Mouse (Mus musculus) liver, postnatal 0 days (tissue): ENCODE measurements around the gene Twsg1. TPM values are rescaled to one million over a fixed set of nuclear protein-coding genes. Genes with fewer than 3 reads are reported as not detected.

ENCODE experiments used
- ATAC-seq: fragments of 200-750 bp; cut with Nextera tagmentation; 2 replicates; pipeline ENCODE4 v1.8.0; 2017; ENCODE audit warnings: mild to moderate bottlenecking, moderate library complexity
- DNase-seq: peaks from one replicate; pipeline ENCODE4 v3.0.0-alpha.2; 2016
- H3K27ac ChIP-seq: fragments of 300-500 bp; sonication (generic); 2 replicates; pipeline ENCODE4 v1.5.1; 2014; ENCODE audit warnings: antibody characterized with exemption, moderate library complexity, mild to moderate bottlenecking, low read depth
- H3K27me3 ChIP-seq: fragments of 300-500 bp; sonication (generic); 2 replicates; pipeline ENCODE4 v1.6.1; 2014; ENCODE audit warnings: low read length, control low read depth, mixed read lengths; ENCODE audit not compliant: insufficient read depth
- H3K36me3 ChIP-seq: fragments of 300-500 bp; sonication (generic); replicated peaks from 2 replicates; pipeline ENCODE4 v1.6.1; 2014; ENCODE audit warnings: mild to moderate bottlenecking, control low read depth, low read length, moderate library complexity, mixed read lengths; ENCODE audit not compliant: insufficient read depth
- H3K4me1 ChIP-seq: fragments of 300-500 bp; sonication (generic); 2 replicates; pipeline ENCODE4 v1.6.1; 2014; ENCODE audit warnings: antibody characterized with exemption, mild to moderate bottlenecking, control low read depth; ENCODE audit not compliant: insufficient read depth
- H3K4me2 ChIP-seq: fragments of 300-500 bp; sonication (generic); 2 replicates; pipeline ENCODE4 v1.6.1; 2014; ENCODE audit warnings: low read depth, mild to moderate bottlenecking, low read length, moderate library complexity, mixed read lengths
- H3K4me3 ChIP-seq: fragments of 300-500 bp; sonication (generic); 2 replicates; pipeline ENCODE4 v1.5.1; 2014; ENCODE audit warnings: low read depth, low read length
- H3K9ac ChIP-seq: fragments of 300-500 bp; sonication (generic); replicated peaks from 2 replicates; pipeline ENCODE4 v1.6.1; 2014; ENCODE audit warnings: mild to moderate bottlenecking, moderate library complexity
- H3K9me3 ChIP-seq: fragments of 300-500 bp; sonication (generic); 2 replicates; pipeline ENCODE4 v1.6.1; 2016; ENCODE audit warnings: mild to moderate bottlenecking, control low read depth, low read length, mixed read lengths
- CTCF ChIP-seq: sonication (generic); IDR thresholded peaks from 2 replicates; pipeline ENCODE4 v1.5.1; 2016; ENCODE audit warnings: antibody characterized with exemption, low read depth
- EP300 ChIP-seq: IDR thresholded peaks from 2 replicates; pipeline ENCODE4 v1.6.1; 2016; ENCODE audit warnings: antibody characterized with exemption, low read depth, mild to moderate bottlenecking
- WGBS: fragments of 180-500 bp; shearing (Covaris S2); extraction: QIAGEN DNeasy Blood & Tissue Kit; methylation state at CpG from one replicate; pipeline ENCODE4 v1.1.7; 2014; ENCODE audit not compliant: insufficient replicate concordance; 5-methylcytosine and 5-hydroxymethylcytosine counted together
- polyA plus RNA-seq: library from polyadenylated mRNA; unstranded; fragments of >200 nt; fragmentation: Nextera tagmentation; extraction: Ambion mirVana; gene quantifications from 2 replicates; pipeline ENCODE4 v1.2.1, GENCODE M21; 2015

Gene Twsg1
- polyA plus RNA-seq, 1 experiment from 2014 or later, result 19.4 TPM

- peak overlapping the region; percentile 16; the same call in 1 of the 2 replicates for H3K27ac ChIP-seq
- no peak for ATAC-seq
- 28% methylated on average over 11 of the region's 12 CpGs for WGBS
- TF ChIP-seq EP300 (no peak), CTCF (no peak)
- no peaks in the 10 kb centered on the region for H3K36me3 ChIP-seq
- peak overlapping the region; percentile 57 for H3K4me2 ChIP-seq
- H3K9me3 ChIP-seq, result peaks cover 6% of the 10 kb centered on the region
- no peak for DNase-seq
- H3K4me3 ChIP-seq, result no peak overlapping the region
- no peak overlapping the region for H3K9ac ChIP-seq
- no peaks in the 10 kb centered on the region for H3K4me1 ChIP-seq
- no peaks in the 10 kb centered on the region for H3K27me3 ChIP-seq
Observed at GRCm38 (mm10) chr17:65906313-65906894, 44.6 kb downstream of the Twsg1 start.

DNA sequence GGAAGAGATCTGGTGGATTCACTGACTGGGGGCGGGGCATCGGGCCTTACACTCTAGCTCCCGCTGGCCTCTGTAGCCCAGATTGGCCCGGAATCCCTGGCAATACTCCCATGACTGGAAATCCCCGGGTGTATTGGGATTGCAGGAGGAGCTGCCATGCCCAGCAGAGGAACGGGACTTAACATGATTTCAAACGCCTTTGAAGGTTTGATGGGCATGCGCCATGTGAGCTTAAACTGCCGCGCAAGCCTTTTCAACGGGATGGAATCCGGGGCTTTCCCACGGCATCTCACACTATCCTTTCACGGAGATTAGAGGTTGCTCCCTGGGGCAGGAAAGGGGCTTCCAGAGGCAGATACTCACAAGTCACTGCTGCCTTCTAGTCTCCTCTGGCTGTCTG is 45.8 kb downstream of the Twsg1 start:
- no peak for TF ChIP-seq EP300
- TF ChIP-seq CTCF, result no peak
- Histone ChIP-seq H3K27ac (no peak overlapping the region), H3K4me1 (no peaks in the 10 kb centered on the region), H3K4me3 (no peak overlapping the region), H3K27me3 (no peaks in the 10 kb centered on the region), H3K9me3 (peaks cover 6% of the 10 kb centered on the region), H3K36me3 (no peaks in the 10 kb centered on the region), H3K9ac (no peak overlapping the region), H3K4me2 (no peak overlapping the region)
- 82% methylated on average over 14 of the region's 14 CpGs for WGBS
- DNase-seq (no peak), ATAC-seq (no peak)

DNA sequence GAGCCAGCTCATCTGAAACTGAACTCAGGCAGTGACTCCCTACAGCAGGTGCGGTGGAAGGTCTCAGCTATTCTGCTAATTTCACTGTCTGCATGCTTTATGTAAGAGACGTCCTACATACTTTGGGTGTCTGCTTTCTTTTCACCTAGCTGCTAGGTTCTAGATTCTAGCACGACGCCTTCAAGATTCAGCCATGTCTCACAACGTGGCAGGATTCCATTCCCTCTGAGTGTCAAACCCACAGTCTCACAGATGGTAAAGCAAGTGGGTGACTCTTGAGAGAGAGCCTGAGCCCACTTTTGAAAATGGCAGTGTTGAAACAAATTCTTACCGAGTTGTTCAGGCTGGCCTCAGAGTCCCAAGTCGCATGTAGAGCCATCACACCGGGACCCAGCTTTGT is 47.2 kb downstream of the Twsg1 start:
- Histone ChIP-seq H3K9me3 (peaks cover 6% of the 10 kb centered on the region), H3K4me3 (no peak overlapping the region), H3K9ac (no peak overlapping the region), H3K4me1 (no peaks in the 10 kb centered on the region), H3K4me2 (no peak overlapping the region), H3K27me3 (no peaks in the 10 kb centered on the region), H3K36me3 (no peaks in the 10 kb centered on the region), H3K27ac (no peak overlapping the region)
- no peak for ATAC-seq
- no peak for DNase-seq
- TF ChIP-seq EP300, result no peak
- TF ChIP-seq CTCF, result no peak
- WGBS, result 88% methylated on average over 8 of the region's 8 CpGs

- no peak for TF ChIP-seq EP300
- peak; percentile 28; the same call in 1 of the 2 replicates for TF ChIP-seq CTCF
- Histone ChIP-seq H3K36me3 (no peaks in the 10 kb centered on the region), H3K27ac (no peak overlapping the region), H3K27me3 (no peaks in the 10 kb centered on the region), H3K9me3 (peaks cover 6% of the 10 kb centered on the region), H3K4me2 (no peak overlapping the region), H3K4me3 (no peak overlapping the region), H3K9ac (no peak overlapping the region), H3K4me1 (no peaks in the 10 kb centered on the region)
- DNase-seq (no peak), ATAC-seq (no peak)
- WGBS, result 72% methylated on average over 1 of the region's 1 CpGs
Observed at GRCm38 (mm10) chr17:65903011-65903410, 48.0 kb downstream of the Twsg1 start.

DNA sequence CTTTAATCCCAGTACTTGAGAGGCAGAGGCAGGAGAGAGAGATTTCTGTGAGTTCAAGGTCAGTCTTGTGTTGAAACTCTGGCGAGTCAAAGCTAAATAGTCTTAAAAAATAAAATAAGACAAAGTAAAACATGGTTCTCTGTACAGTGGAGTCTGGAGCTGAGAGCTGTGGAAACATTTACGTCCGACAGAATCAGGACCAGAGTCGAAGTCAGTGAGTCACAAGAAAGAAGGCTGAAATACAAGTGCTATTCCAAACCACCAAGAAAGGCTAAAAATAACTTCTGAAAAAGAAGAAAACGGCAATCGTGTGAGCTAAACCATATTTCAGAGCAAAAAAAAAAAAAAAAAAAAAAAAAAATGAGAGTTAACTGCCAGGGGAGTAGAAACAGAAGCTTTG is 48.7 kb downstream of the Twsg1 start:
- Histone ChIP-seq H3K4me1 (no peaks in the 10 kb centered on the region), H3K4me3 (no peak overlapping the region), H3K9me3 (peaks cover 6% of the 10 kb centered on the region), H3K27ac (no peak overlapping the region), H3K9ac (no peak overlapping the region), H3K27me3 (no peaks in the 10 kb centered on the region), H3K36me3 (no peaks in the 10 kb centered on the region), H3K4me2 (no peak overlapping the region)
- DNase-seq (no peak), ATAC-seq (no peak)
- no peak for TF ChIP-seq CTCF
- TF ChIP-seq EP300, result no peak
- WGBS, result 78% methylated on average over 6 of the region's 6 CpGs

DNA sequence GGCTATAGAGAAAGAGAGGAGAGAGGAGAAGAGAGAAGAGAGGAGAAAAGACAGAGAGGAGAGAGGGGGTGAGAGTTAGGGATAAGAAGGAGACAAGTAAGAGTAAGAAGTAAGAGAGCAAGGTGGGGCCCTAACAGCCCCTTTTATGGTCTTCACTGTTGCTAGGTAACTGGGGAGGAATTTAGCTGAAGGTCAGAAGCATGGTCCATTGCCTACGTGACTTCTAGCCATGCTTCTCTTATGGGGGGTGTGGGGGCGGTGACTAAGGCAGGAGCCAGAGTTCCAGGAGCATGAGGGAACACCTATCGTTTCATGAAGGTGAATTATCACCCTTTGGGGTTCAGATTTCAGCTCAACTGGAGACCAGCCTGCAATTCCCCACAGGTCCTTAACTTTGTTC is 55.0 kb downstream of the Twsg1 start:
- WGBS, result 72% methylated on average over 3 of the region's 3 CpGs

More for the DNA sequence above, 55.0 kb downstream of the Twsg1 start:
- Histone ChIP-seq H3K27me3 (no peaks in the 10 kb centered on the region), H3K9ac (no peak overlapping the region), H3K4me2 (no peak overlapping the region), H3K9me3 (no peaks in the 10 kb centered on the region), H3K36me3 (no peaks in the 10 kb centered on the region), H3K4me3 (no peak overlapping the region), H3K27ac (no peak overlapping the region), H3K4me1 (no peaks in the 10 kb centered on the region)
- no peak for ATAC-seq
- DNase-seq, result no peak
- TF ChIP-seq EP300 (no peak), CTCF (no peak)
